Mouse (Mus musculus) liver, embryonic 12.5 days (tissue): Measurements from ENCODE around the gene Qars. TPM values are rescaled to one million over a fixed set of nuclear protein-coding genes. Genes with fewer than 3 reads are reported as not detected.
A peak's percentile ranks its signal among the peaks of the same experiment; 100 is the strongest.

ENCODE experiments used
- ATAC-seq: fragments of 200-750 bp; cut with Nextera tagmentation; 2 replicates; pipeline ENCODE4 v1.8.0; 2017; ENCODE audit warnings: moderate number of reproducible peaks, mild to moderate bottlenecking, moderate library complexity
- H3K27ac ChIP-seq: fragments of 300-500 bp; sonication (generic); 2 replicates; pipeline ENCODE4 v1.5.1; 2016; ENCODE audit warnings: mild to moderate bottlenecking
- H3K27me3 ChIP-seq: fragments of 300-500 bp; sonication (generic); replicated peaks from 2 replicates; pipeline ENCODE4 v1.6.1; 2016; ENCODE audit warnings: mild to moderate bottlenecking, moderate library complexity
- H3K36me3 ChIP-seq: fragments of 300-500 bp; sonication (generic); 2 replicates; pipeline ENCODE4 v1.6.1; 2016; ENCODE audit warnings: mild to moderate bottlenecking, moderate library complexity
- H3K4me1 ChIP-seq: fragments of 300-500 bp; sonication (generic); 2 replicates; pipeline ENCODE4 v1.6.1; 2016
- H3K4me2 ChIP-seq: fragments of 300-500 bp; sonication (generic); 2 replicates; pipeline ENCODE4 v1.6.1; 2016; ENCODE audit warnings: mild to moderate bottlenecking, moderate library complexity
- H3K4me3 ChIP-seq: fragments of 300-500 bp; sonication (generic); 2 replicates; pipeline ENCODE4 v1.5.1; 2016; ENCODE audit warnings: mild to moderate bottlenecking, moderate library complexity
- H3K9ac ChIP-seq: fragments of 300-500 bp; sonication (generic); 2 replicates; pipeline ENCODE4 v1.6.1; 2016; ENCODE audit warnings: mild to moderate bottlenecking, moderate library complexity
- H3K9me3 ChIP-seq: fragments of 300-500 bp; sonication (generic); replicated peaks from 2 replicates; pipeline ENCODE4 v1.6.1; 2016; ENCODE audit warnings: mild to moderate bottlenecking, moderate library complexity
- WGBS: fragments of 180-500 bp; shearing (Covaris S2); methylation state at CpG from one replicate; pipeline ENCODE4 v1.1.7; 2016; ENCODE audit not compliant: insufficient replicate concordance; 5-methylcytosine and 5-hydroxymethylcytosine counted together
- polyA plus RNA-seq: library from polyadenylated mRNA; unstranded; fragments of >200 nt; fragmentation: Nextera tagmentation; extraction: Ambion mirVana; gene quantifications from 2 replicates; pipeline ENCODE4 v1.2.1, GENCODE M21; 2016

The Qars gene
- polyA plus RNA-seq, 1 experiment from 2014 or later: 74.4 TPM

DNA sequence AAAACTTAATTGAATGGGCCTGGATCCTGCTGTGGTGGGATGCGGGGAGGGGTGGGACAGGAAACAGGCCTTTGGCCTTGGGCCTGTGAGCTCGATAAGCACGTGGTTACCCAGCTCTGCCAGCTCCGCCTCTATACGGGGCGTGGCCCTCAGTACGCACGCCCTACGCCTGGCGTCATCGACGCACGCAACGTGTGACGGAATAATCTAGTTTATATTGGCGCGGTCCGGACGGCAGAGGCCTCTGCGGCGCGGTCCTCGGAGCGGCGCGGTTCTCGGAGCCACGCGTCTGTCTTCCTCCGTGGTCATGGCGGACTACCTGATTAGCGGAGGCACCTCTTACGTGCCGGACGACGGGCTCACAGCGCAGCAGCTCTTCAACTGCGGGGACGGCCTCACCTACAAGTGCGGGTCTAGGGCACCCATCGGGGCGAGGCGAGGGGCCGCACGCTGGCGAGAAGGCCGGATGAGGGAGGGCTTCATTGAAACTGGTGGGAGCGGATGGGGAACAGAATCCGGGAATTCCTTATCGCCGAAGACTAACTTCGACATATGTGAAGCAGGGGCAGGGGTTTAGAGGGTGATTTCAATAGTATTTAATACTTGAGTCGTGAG lies 52.8 kb downstream of the Qars start, which contains the start of gene Impdh2:
Impdh2 (plus strand) TSS at position 60 of the 615 bp plus-strand sequence.
- under 1% methylated on average over 53 of the region's 53 CpGs for WGBS
- Histone ChIP-seq H3K27me3 (no peaks in the 10 kb centered on the region), H3K9me3 (no peaks in the 10 kb centered on the region), H3K4me3 (peak within 1 kb of the TSS; percentile 77), H3K4me1 (peaks cover 41% of the 10 kb centered on the region), H3K4me2 (peak within 1 kb of the TSS; percentile 90), H3K9ac (peak within 1 kb of the TSS; percentile 86), H3K36me3 (peaks cover 85% of the 10 kb centered on the region), H3K27ac (peak within 1 kb of the TSS; percentile 78)
- peak; percentile 97 for ATAC-seq

GRCm38 (mm10) chr9:108563671-108564070 lies 56.2 kb downstream of the Qars start:
- Histone ChIP-seq H3K9me3 (no peaks in the 10 kb centered on the region), H3K36me3 (peaks cover 59% of the 10 kb centered on the region), H3K4me1 (peaks cover 62% of the 10 kb centered on the region), H3K9ac (no peak overlapping the region), H3K27ac (0 out of 2 replicates have a peak overlapping the region, but pooled peaks have one; percentile 62), H3K4me2 (peak overlapping the region; percentile 21), H3K4me3 (0 out of 2 replicates have a peak overlapping the region, but pooled peaks have one; percentile 1), H3K27me3 (no peaks in the 10 kb centered on the region)
- ATAC-seq: no peak
- 91% methylated on average over 8 of the region's 8 CpGs for WGBS

GRCm38 (mm10) chr9:108564131-108564530 lies 56.6 kb downstream of the Qars start:
- Histone ChIP-seq H3K36me3 (peaks cover 54% of the 10 kb centered on the region), H3K4me2 (peak overlapping the region; percentile 21; the same call in 1 of the 2 replicates), H3K9ac (no peak overlapping the region), H3K4me3 (0 out of 2 replicates have a peak overlapping the region, but pooled peaks have one; percentile 1), H3K27me3 (no peaks in the 10 kb centered on the region), H3K4me1 (peaks cover 67% of the 10 kb centered on the region), H3K9me3 (no peaks in the 10 kb centered on the region), H3K27ac (0 out of 2 replicates have a peak overlapping the region, but pooled peaks have one; percentile 62)
- 56% methylated on average over 7 of the region's 7 CpGs for WGBS
- no peak for ATAC-seq

Other genes with a start within 250 kb of the Qars start
- 20.7 and 22.1 TPM in 2 replicates for gene Dag1, start 243.7 kb upstream of the Qars start, polyA plus RNA-seq
- 5.8 and 7.9 TPM in 2 replicates for gene Nicn1, start 217.3 kb upstream of the Qars start, polyA plus RNA-seq
- gene Amt, start 210.9 kb upstream of the Qars start, polyA plus RNA-seq: 10.9 and 12.9 TPM in 2 replicates
- gene Rhoa, start 201.6 kb upstream of the Qars start, polyA plus RNA-seq: 249 and 259 TPM in 2 replicates
- gene Tcta, start 201.5 kb upstream of the Qars start, polyA plus RNA-seq: 13.4 TPM in 2 replicates
- 5,938 and 5,957 TPM in 2 replicates for gene Gpx1, start 168.8 kb upstream of the Qars start, polyA plus RNA-seq
- gene Usp4, start 159.9 kb upstream of the Qars start, polyA plus RNA-seq: 87.4 and 92.1 TPM in 2 replicates
- 0.32 and 0.59 TPM in 2 replicates for gene 1700102P08Rik, start 114.9 kb upstream of the Qars start, polyA plus RNA-seq
- gene Ccdc36, start 79.2 kb upstream of the Qars start, polyA plus RNA-seq: 0.55 TPM in 2 replicates
- gene BC048562, start 71.2 kb upstream of the Qars start, polyA plus RNA-seq: not detected in 2 replicates
- gene Ccdc71, start 47.2 kb upstream of the Qars start, polyA plus RNA-seq: 28.5 and 32.9 TPM in 2 replicates
- 17.7 and 18.8 TPM in 2 replicates for gene Klhdc8b, start 46.1 kb upstream of the Qars start, polyA plus RNA-seq
- 9.8 and 10.9 TPM in 2 replicates for gene Lamb2, start 28.0 kb upstream of the Qars start, polyA plus RNA-seq
- gene Usp19, start 17.1 kb upstream of the Qars start, polyA plus RNA-seq: 48.0 and 52.1 TPM in 2 replicates
- gene Qrich1, start 9.1 kb downstream of the Qars start, polyA plus RNA-seq: 78.6 and 81.6 TPM in 2 replicates
- 173 and 184 TPM in 2 replicates for gene Impdh2, start 52.6 kb downstream of the Qars start, polyA plus RNA-seq
- gene Ndufaf3, start 59.7 kb downstream of the Qars start, polyA plus RNA-seq: 34.8 and 38.9 TPM in 2 replicates
- 52.7 and 58.9 TPM in 2 replicates for gene Dalrd3, start 62.2 kb downstream of the Qars start, polyA plus RNA-seq
- 28.3 and 29.3 TPM in 2 replicates for gene Wdr6, start 71.0 kb downstream of the Qars start, polyA plus RNA-seq
- 1.1 and 1.4 TPM in 2 replicates for gene P4htm, start 90.0 kb downstream of the Qars start, polyA plus RNA-seq
- 40.4 and 41.3 TPM in 2 replicates for gene Arih2, start 141.7 kb downstream of the Qars start, polyA plus RNA-seq
- 25.2 and 26.7 TPM in 2 replicates for gene Slc25a20, start 154.4 kb downstream of the Qars start, polyA plus RNA-seq
- gene Prkar2a, start 181.6 kb downstream of the Qars start, polyA plus RNA-seq: 15.5 and 17.5 TPM in 2 replicates